Mouse (Mus musculus): Measurements from ENCODE around the gene Ubiad1.

- TF ChIP-seq POLR2A (IDR thresholded peaks at IDR 0.05; ENCODE audit: low read depth, low read length) = no peak
- no peak for TF ChIP-seq CTCF (conservative IDR thresholded peaks at IDR 0.05; ENCODE audit: insufficient read depth, insufficient read length, low read depth, low read length)
These were observed 19.7 kb upstream of the Ubiad1 start for GRCm38 (mm10) chr4:148464301-148464700.

All from kidney, adult 2 months (tissue).